Mouse (Mus musculus): ENCODE data around the gene Ranbp3. TPM values are rescaled to one million over a fixed set of nuclear protein-coding genes. Genes with fewer than 3 reads are reported as not detected.

Gene Ranbp3
- polyA plus RNA-seq, 1 experiment from 2014 or later = 105 TPM

DNA sequence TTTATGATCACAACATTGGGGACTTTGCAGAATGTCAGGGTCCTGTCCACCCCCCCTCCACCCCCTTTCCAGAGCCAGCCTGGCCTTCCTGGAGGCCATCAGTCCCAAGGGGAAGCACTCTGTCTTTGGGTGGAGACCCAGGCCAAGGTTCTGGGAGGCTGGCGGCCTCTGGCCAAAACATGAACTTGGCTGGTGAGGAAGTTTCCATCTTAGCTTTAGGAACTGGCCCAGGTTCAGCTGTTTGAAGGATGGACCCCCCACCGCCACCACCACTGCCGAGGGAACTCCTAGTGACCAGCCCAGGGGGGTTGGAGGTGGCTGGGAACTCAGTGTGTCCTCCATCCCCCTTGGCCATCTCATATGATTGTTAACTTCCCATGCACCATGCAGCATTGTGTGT, 88.0 kb downstream of the Ranbp3 start:
- Histone ChIP-seq H3K9me3 (ENCODE audit: control insufficient read depth, low read length) (no peaks in the 10 kb centered on the region), H3K4me3 (replicated peaks; ENCODE audit: low read depth, low read length) (no peak overlapping the region), H3K36me3 (ENCODE audit: control insufficient read depth, insufficient read depth, low read length) (no peaks in the 10 kb centered on the region), H3K9ac (replicated peaks; ENCODE audit: low read length) (no peak overlapping the region), H3K27me3 (ENCODE audit: control insufficient read depth, insufficient read depth, low read length) (peaks cover 19% of the 10 kb centered on the region), H3K4me1 (ENCODE audit: control insufficient read depth, insufficient read depth, low read length) (peaks cover 31% of the 10 kb centered on the region), H3K4me2 (ENCODE audit: low read length) (no peak overlapping the region), H3K27ac (replicated peaks; ENCODE audit: low read depth, low read length) (peak overlapping the region; percentile 94; the same call in 1 of the 2 replicates)
- 55% methylated on average over 3 of the region's 3 CpGs for WGBS
- DNase-seq (no peak), ATAC-seq (ENCODE audit: low FRiP score, low TSS enrichment) (no peak)

Other genes with a start within 250 kb of the Ranbp3 start
- 304 and 345 TPM in 2 replicates for gene Ptprs, start 196.8 kb upstream of the Ranbp3 start, polyA plus RNA-seq (2014; fragmentation: Nextera tagmentation; extraction: Ambion mirVana)
- gene Znrf4, start 160.9 kb upstream of the Ranbp3 start, polyA plus RNA-seq (2014; fragmentation: Nextera tagmentation; extraction: Ambion mirVana) = not detected in 2 replicates
- gene Gm20219, start 118.9 kb upstream of the Ranbp3 start, polyA plus RNA-seq (2014; fragmentation: Nextera tagmentation; extraction: Ambion mirVana) = 0.95 and 1.2 TPM in 2 replicates
- gene Safb2, start 88.7 kb upstream of the Ranbp3 start, polyA plus RNA-seq (2014; fragmentation: Nextera tagmentation; extraction: Ambion mirVana) = 43.0 and 51.4 TPM in 2 replicates
- 79.2 and 89.6 TPM in 2 replicates for gene Safb, start 88.5 kb upstream of the Ranbp3 start, polyA plus RNA-seq (2014; fragmentation: Nextera tagmentation; extraction: Ambion mirVana)
- 192 and 195 TPM in 2 replicates for gene 2410015M20Rik, start 63.5 kb upstream of the Ranbp3 start, polyA plus RNA-seq (2014; fragmentation: Nextera tagmentation; extraction: Ambion mirVana)
- gene Rpl36, start 59.9 kb upstream of the Ranbp3 start, polyA plus RNA-seq (2014; fragmentation: Nextera tagmentation; extraction: Ambion mirVana) = 1,168 and 1,300 TPM in 2 replicates
- 44.5 and 46.1 TPM in 2 replicates for gene Lonp1, start 46.4 kb upstream of the Ranbp3 start, polyA plus RNA-seq (2014; fragmentation: Nextera tagmentation; extraction: Ambion mirVana)
- gene Catsperd, start 45.2 kb upstream of the Ranbp3 start, polyA plus RNA-seq (2014; fragmentation: Nextera tagmentation; extraction: Ambion mirVana) = 1.6 TPM in 2 replicates
- 478 and 643 TPM in 2 replicates for gene Ndufa11, start 44.5 kb downstream of the Ranbp3 start, polyA plus RNA-seq (2014; fragmentation: Nextera tagmentation; extraction: Ambion mirVana)
- 17.6 and 18.5 TPM in 2 replicates for gene Vmac, start 44.7 kb downstream of the Ranbp3 start, polyA plus RNA-seq (2014; fragmentation: Nextera tagmentation; extraction: Ambion mirVana)
- 4.4 and 7.3 TPM in 2 replicates for gene Nrtn, start 84.2 kb downstream of the Ranbp3 start, polyA plus RNA-seq (2014; fragmentation: Nextera tagmentation; extraction: Ambion mirVana)
- 72.8 and 73.7 TPM in 2 replicates for gene Dus3l, start 91.5 kb downstream of the Ranbp3 start, polyA plus RNA-seq (2014; fragmentation: Nextera tagmentation; extraction: Ambion mirVana)
- gene Prr22, start 97.0 kb downstream of the Ranbp3 start, polyA plus RNA-seq (2014; fragmentation: Nextera tagmentation; extraction: Ambion mirVana) = 0.63 and 0.78 TPM in 2 replicates
- 2.2 and 4.1 TPM in 2 replicates for gene Rfx2, start 157.7 kb downstream of the Ranbp3 start, polyA plus RNA-seq (2014; fragmentation: Nextera tagmentation; extraction: Ambion mirVana)
- gene Acsbg2, start 201.2 kb downstream of the Ranbp3 start, polyA plus RNA-seq (2014; fragmentation: Nextera tagmentation; extraction: Ambion mirVana) = not detected in 2 replicates
- gene 1700061G19Rik, start 202.2 kb downstream of the Ranbp3 start, polyA plus RNA-seq (2014; fragmentation: Nextera tagmentation; extraction: Ambion mirVana) = 0.18 and 0.36 TPM in 2 replicates